Mouse (Mus musculus) liver, embryonic 14.5 days (tissue): ENCODE results near the gene Pbrm1.

Experiments
- CTCF ChIP-seq: IDR thresholded peaks from 2 replicates; pipeline ENCODE4 v1.5.1; 2016; ENCODE audit warnings: antibody characterized with exemption, low read depth, control low read depth
- EP300 ChIP-seq: IDR thresholded peaks from 2 replicates; pipeline ENCODE4 v1.6.1; 2016; ENCODE audit warnings: antibody characterized with exemption, low read depth

DNA sequence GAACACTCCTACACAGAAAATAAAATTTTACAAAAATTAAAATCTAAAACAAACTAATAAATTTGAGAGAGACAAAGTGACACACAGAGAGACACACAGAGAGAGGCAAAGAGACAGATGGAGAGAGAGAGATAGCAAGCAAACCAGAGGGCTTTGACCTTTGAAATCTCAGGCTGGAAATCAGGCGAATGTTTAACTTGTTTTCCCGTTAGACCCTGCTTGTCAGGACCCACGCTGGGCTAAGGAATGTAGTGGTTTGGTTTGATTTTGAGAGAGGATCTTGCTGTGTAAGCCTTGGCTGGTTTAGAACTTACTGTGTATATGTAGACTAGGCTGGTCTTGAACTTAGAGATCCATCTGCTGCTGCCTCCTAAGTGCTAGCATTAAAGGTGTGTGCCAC, 42.7 kb upstream of the Pbrm1 start:
- TF ChIP-seq CTCF = no peak
- TF ChIP-seq EP300 = no peak
